Comparison of ENCODE assay signal across 22 mouse cellular contexts in genomic region chr5:81465971-81466370, GRCm38 (mm10).
DNase-seq lines count a peak whose midpoint lies in the region; ATAC-seq and TF ChIP-seq lines count a peak whose summit lies in the region.
"Had no signal": no experiment of that assay in that cellular context is flagged by ENCODE, and none has a peak within 500 bp of the region (broad histone marks: within the 10 kb centered on the region; RNA-seq: fewer than 3 reads in every experiment).

No protein-coding gene starts in this region.

- no peaks in the 10 kb centered on the region for H3K79me2 ChIP-seq in heart, adult 2 months (replicated peaks; ENCODE audit: control insufficient read depth, insufficient read depth, low read length)

- no peak for ATAC-seq in limb, embryonic 14.5 days (ENCODE audit: low FRiP score, low read depth)
- ATAC-seq: forebrain, embryonic 13.5 days; hindbrain, postnatal 0 days had no signal

- H3K9me3 ChIP-seq in limb, embryonic 14.5 days (ENCODE audit: control insufficient read depth, low read length): no peaks in the 10 kb centered on the region
- no peaks in the 10 kb centered on the region for H3K9me3 ChIP-seq in limb, embryonic 10.5 days (replicated peaks)
- H3K9me3 ChIP-seq: embryonic facial prominence, embryonic 12.5 days; forebrain, embryonic 13.5 days; heart, embryonic 15.5 days; hindbrain, embryonic 13.5 days had no signal

- no peaks in the 10 kb centered on the region for H3K36me3 ChIP-seq in limb, embryonic 14.5 days (ENCODE audit: control insufficient read depth, insufficient read depth, low read length)
- H3K36me3 ChIP-seq in limb, embryonic 10.5 days: no peaks in the 10 kb centered on the region
- no peaks in the 10 kb centered on the region for H3K36me3 ChIP-seq in heart, adult 2 months (ENCODE audit: control insufficient read depth, insufficient read depth, low read length)
- H3K36me3 ChIP-seq: embryonic facial prominence, embryonic 12.5 days; heart, embryonic 15.5 days; hindbrain, embryonic 13.5 days had no signal

- H3K4me1 ChIP-seq in limb, embryonic 14.5 days (ENCODE audit: control insufficient read depth, insufficient read depth, low read length): no peaks in the 10 kb centered on the region
- H3K4me1 ChIP-seq in limb, embryonic 10.5 days: no peaks in the 10 kb centered on the region
- H3K4me1 ChIP-seq in heart, adult 2 months (ENCODE audit: control insufficient read depth, insufficient read depth, low read length): no peaks in the 10 kb centered on the region
- H3K4me1 ChIP-seq: embryonic facial prominence, embryonic 12.5 days; forebrain, embryonic 13.5 days; heart, embryonic 15.5 days; hindbrain, embryonic 13.5 days had no signal

- no peak overlapping the region for H3K4me3 ChIP-seq in limb, embryonic 14.5 days (replicated peaks; ENCODE audit: low read length)
- no peak overlapping the region for H3K4me3 ChIP-seq in limb, embryonic 10.5 days
- H3K4me3 ChIP-seq in heart, adult 2 months: no peak overlapping the region
- H3K4me3 ChIP-seq: embryonic facial prominence, embryonic 12.5 days; forebrain, embryonic 13.5 days; heart, embryonic 15.5 days; hindbrain, embryonic 13.5 days had no signal

- H3K27me3 ChIP-seq in limb, embryonic 14.5 days (ENCODE audit: control insufficient read depth, insufficient read depth, low read length): no peaks in the 10 kb centered on the region
- H3K27me3 ChIP-seq in limb, embryonic 10.5 days (ENCODE audit: low read depth, poor library complexity, severe bottlenecking): no peaks in the 10 kb centered on the region
- H3K27me3 ChIP-seq in heart, adult 2 months (ENCODE audit: control insufficient read depth, insufficient read depth, low read length): no peaks in the 10 kb centered on the region
- H3K27me3 ChIP-seq: embryonic facial prominence, embryonic 12.5 days; forebrain, embryonic 13.5 days; heart, embryonic 15.5 days; hindbrain, embryonic 13.5 days had no signal

- peak; percentile 11 to 61 for DNase-seq in frontal cortex, adult 2 months (ENCODE audit: extremely low spot score in 1 of 2, low spot score in 1 of 2)
- no peak for DNase-seq in frontal cortex, postnatal 10 days (ENCODE audit: low spot score in 2 of 2)
- DNase-seq in limb, embryonic 14.5 days (ENCODE audit: low spot score): peak; percentile 18
- no peak for DNase-seq in limb, embryonic 10.5 days (ENCODE audit: low spot score)
- DNase-seq in right cerebral cortex, postnatal 25 days: peak; percentile 8
- no peak for DNase-seq in right cerebral cortex, postnatal 4 days
- DNase-seq in heart, adult 2 months: no peak
- DNase-seq: adrenal gland, adult 2 months; adrenal gland, postnatal 25 days; cerebellum, adult 11 months; cerebellum, adult 8-10 months; cerebellum, postnatal 14 days; embryo, embryonic 11 days; gastrocnemius, postnatal 10 days; heart, adult 18-20 months; heart, postnatal 14 days had no signal

- H3K4me2 ChIP-seq in limb, embryonic 14.5 days (replicated peaks; ENCODE audit: low read depth, low read length, severe bottlenecking): no peak overlapping the region
- H3K4me2 ChIP-seq: embryonic facial prominence, embryonic 12.5 days; forebrain, embryonic 13.5 days; heart, embryonic 11.5 days; heart, embryonic 15.5 days; hindbrain, embryonic 13.5 days had no signal

- TF ChIP-seq POLR2A in limb, embryonic 14.5 days (IDR thresholded peaks at IDR 0.05; ENCODE audit: borderline replicate concordance, extremely low read depth, insufficient read depth, insufficient read length): no peak
- TF ChIP-seq POLR2A in heart, adult 2 months (IDR thresholded peaks at IDR 0.05; ENCODE audit: insufficient read depth, low read depth, low read length): no peak

- no peak overlapping the region for H3K27ac ChIP-seq in limb, embryonic 14.5 days (replicated peaks; ENCODE audit: low read depth, low read length)
- no peak overlapping the region for H3K27ac ChIP-seq in limb, embryonic 10.5 days
- no peak overlapping the region for H3K27ac ChIP-seq in heart, adult 2 months
- H3K27ac ChIP-seq: embryonic facial prominence, embryonic 12.5 days; forebrain, embryonic 13.5 days; heart, embryonic 15.5 days; hindbrain, embryonic 13.5 days; hindbrain, postnatal 0 days had no signal

- no peak for TF ChIP-seq CTCF in heart, adult 2 months (IDR thresholded peaks at IDR 0.05)

- H3K9ac ChIP-seq in limb, embryonic 14.5 days (ENCODE audit: low read depth, low read length, severe bottlenecking): no peak overlapping the region
- H3K9ac ChIP-seq in heart, adult 2 months (ENCODE audit: low read depth, low read length): no peak overlapping the region
- H3K9ac ChIP-seq: embryonic facial prominence, embryonic 12.5 days; forebrain, embryonic 13.5 days; heart, embryonic 15.5 days; hindbrain, embryonic 13.5 days had no signal

- no peak for TF ChIP-seq EP300 in heart, adult 2 months (IDR thresholded peaks at IDR 0.05; ENCODE audit: insufficient read depth, low read depth, low read length)

- 52% methylated on average over 4 of the region's 4 CpGs for WGBS in limb, embryonic 14.5 days
- 78% methylated on average over 4 of the region's 4 CpGs for WGBS in limb, embryonic 10.5 days
- 50% methylated on average over 4 of the region's 4 CpGs for WGBS in heart, adult 2 months

- intact Hi-C loops in heart, adult 2 months (cut with DNase I): no loop called here

Comparison
In these comparisons a context has a peak if more than half of its experiments do, and no peak if none do; other contexts are left out.
1. DNase-seq: peak in frontal cortex, adult 2 months (2 of 2), limb, embryonic 14.5 days (single experiment) and right cerebral cortex, postnatal 25 days (single experiment); none in frontal cortex, postnatal 10 days (0 of 2), limb, embryonic 10.5 days (single experiment), right cerebral cortex, postnatal 4 days (single experiment) and heart, adult 2 months (0 of 2).